25 mouse cellular contexts compared by ENCODE assay signal in genomic region chr12:39831079-39831478, GRCm38 (mm10).
DNase-seq lines count a peak whose midpoint lies in the region; ATAC-seq and TF ChIP-seq lines count a peak whose summit lies in the region.
"Had no signal": no experiment of that assay in that cellular context is flagged by ENCODE, and none has a peak within 500 bp of the region (broad histone marks: within the 10 kb centered on the region; RNA-seq: fewer than 3 reads in every experiment).

No protein-coding gene starts in this region.

- DNase-seq in heart, postnatal 0 days (ENCODE audit: low spot score), result no peak
- no peak for DNase-seq in heart, postnatal 25 days (ENCODE audit: low spot score)
- DNase-seq in R1 (ENCODE audit: low read depth, low spot score), result peak; percentile 27
- peak; percentile 23 for DNase-seq in retina, embryonic 14.5 days (ENCODE audit: low spot score)
- no peak for DNase-seq in forebrain, embryonic 14.5 days (ENCODE audit: low spot score)
- DNase-seq: adrenal gland, postnatal 14 days; cerebellum, adult 11-12 months; cerebellum, adult 8-10 months; cerebellum, postnatal 10 days; cerebellum, postnatal 36 days; embryo, embryonic 11 days; gastrocnemius, postnatal 10 days; gastrocnemius, postnatal 36 days; heart, postnatal 4 days had no signal

- H3K4me3 ChIP-seq in heart, postnatal 0 days (ENCODE audit: low read depth, low read length), result no peak overlapping the region
- H3K4me3 ChIP-seq in forebrain, embryonic 14.5 days (ENCODE audit: low read depth, low read length), result no peak overlapping the region
- H3K4me3 ChIP-seq: embryonic facial prominence, embryonic 10.5 days; embryonic facial prominence, embryonic 13.5 days; erythroblast, embryonic 14.5 days; forebrain, embryonic 12.5 days; heart, embryonic 12.5 days had no signal

- intact Hi-C loops in heart, postnatal 25 days (cut with DNase I), result loop anchor here (10.0 kb wide), 1 partner anchor 204 kb away; the partner anchor contains the start of gene Arl4a

- no peaks in the 10 kb centered on the region for H3K36me3 ChIP-seq in heart, postnatal 0 days (replicated peaks; ENCODE audit: control insufficient read depth, insufficient read depth, low read length)
- H3K36me3 ChIP-seq in forebrain, embryonic 14.5 days (ENCODE audit: control insufficient read depth, insufficient read depth, low read length), result no peaks in the 10 kb centered on the region
- H3K36me3 ChIP-seq: embryonic facial prominence, embryonic 10.5 days; embryonic facial prominence, embryonic 13.5 days; forebrain, embryonic 12.5 days; heart, embryonic 12.5 days had no signal

- TF ChIP-seq EP300 in heart, postnatal 0 days (IDR thresholded peaks at IDR 0.05; ENCODE audit: low read depth), result no peak

- peaks cover 7% of the 10 kb centered on the region; the same call in 1 of the 2 replicates for H3K4me1 ChIP-seq in heart, postnatal 0 days (ENCODE audit: control insufficient read depth, insufficient read depth)
- no peaks in the 10 kb centered on the region for H3K4me1 ChIP-seq in forebrain, embryonic 14.5 days (ENCODE audit: control insufficient read depth, insufficient read depth, low read length)
- H3K4me1 ChIP-seq: embryonic facial prominence, embryonic 10.5 days; embryonic facial prominence, embryonic 13.5 days; forebrain, embryonic 12.5 days had no signal

- no peak overlapping the region for H3K27ac ChIP-seq in heart, postnatal 0 days (ENCODE audit: low read depth)
- no peak overlapping the region for H3K27ac ChIP-seq in forebrain, embryonic 14.5 days (ENCODE audit: low read depth, low read length)
- H3K27ac ChIP-seq: embryonic facial prominence, embryonic 10.5 days; embryonic facial prominence, embryonic 13.5 days; forebrain, embryonic 12.5 days; hindbrain, embryonic 14.5 days; hindbrain, postnatal 0 days had no signal

- ATAC-seq in heart, postnatal 0 days (ENCODE audit: insufficient read depth, low read depth), result no peak
- ATAC-seq in forebrain, embryonic 14.5 days, result no peak
- no peak for ATAC-seq in inflammation-experienced regulatory T-cells, adult 6 months
- ATAC-seq: CD4-positive, CD25-positive, alpha-beta regulatory T cell, adult 4 months; forebrain, embryonic 16.5 days; hindbrain, postnatal 0 days; intestine, postnatal 0 days had no signal

- H3K9me3 ChIP-seq in heart, postnatal 0 days (replicated peaks; ENCODE audit: control insufficient read depth, low read length), result no peaks in the 10 kb centered on the region
- no peaks in the 10 kb centered on the region for H3K9me3 ChIP-seq in forebrain, embryonic 14.5 days (replicated peaks; ENCODE audit: control insufficient read depth, low read length)
- H3K9me3 ChIP-seq: embryonic facial prominence, embryonic 10.5 days; embryonic facial prominence, embryonic 13.5 days; forebrain, embryonic 12.5 days; heart, embryonic 12.5 days had no signal

- TF ChIP-seq CTCF in heart, postnatal 0 days (IDR thresholded peaks at IDR 0.05; ENCODE audit: low read depth), result no peak

- 66% methylated on average over 7 of the region's 7 CpGs for WGBS in heart, postnatal 0 days
- WGBS in forebrain, embryonic 14.5 days, result 81% methylated on average over 7 of the region's 7 CpGs

- peak overlapping the region; percentile 43; the same call in 1 of the 2 replicates for H3K4me2 ChIP-seq in heart, postnatal 0 days (ENCODE audit: low read depth, low read length)
- no peak overlapping the region for H3K4me2 ChIP-seq in forebrain, embryonic 14.5 days (ENCODE audit: low read length)
- H3K4me2 ChIP-seq: embryonic facial prominence, embryonic 13.5 days; forebrain, embryonic 12.5 days; heart, embryonic 12.5 days; hindbrain, embryonic 14.5 days had no signal

- no peaks in the 10 kb centered on the region for H3K27me3 ChIP-seq in heart, postnatal 0 days (ENCODE audit: control insufficient read depth, insufficient read depth, low read length)
- no peaks in the 10 kb centered on the region for H3K27me3 ChIP-seq in forebrain, embryonic 14.5 days (replicated peaks; ENCODE audit: control insufficient read depth, insufficient read depth, low read length)
- H3K27me3 ChIP-seq: embryonic facial prominence, embryonic 13.5 days; forebrain, embryonic 12.5 days; heart, embryonic 12.5 days had no signal

- no peak overlapping the region for H3K9ac ChIP-seq in heart, postnatal 0 days (replicated peaks; ENCODE audit: low read depth, low read length)
- H3K9ac ChIP-seq in forebrain, embryonic 14.5 days (ENCODE audit: low read length), result no peak overlapping the region
- H3K9ac ChIP-seq: embryonic facial prominence, embryonic 13.5 days; forebrain, embryonic 12.5 days; heart, embryonic 12.5 days; hindbrain, embryonic 14.5 days had no signal

Comparison
In these comparisons a context has a peak if more than half of its experiments do, and no peak if none do; other contexts are left out.
1. DNase-seq: peak in R1 (single experiment) and retina, embryonic 14.5 days (single experiment); none in heart, postnatal 0 days (single experiment), heart, postnatal 25 days (single experiment) and forebrain, embryonic 14.5 days (single experiment).